Mouse (Mus musculus): ENCODE measurements around the gene Prdm5. TPM values are rescaled to one million over a fixed set of nuclear protein-coding genes. Genes with fewer than 3 reads are reported as not detected.

Gene Prdm5
- polyA plus RNA-seq, 1 experiment: 0.13 TPM

DNA sequence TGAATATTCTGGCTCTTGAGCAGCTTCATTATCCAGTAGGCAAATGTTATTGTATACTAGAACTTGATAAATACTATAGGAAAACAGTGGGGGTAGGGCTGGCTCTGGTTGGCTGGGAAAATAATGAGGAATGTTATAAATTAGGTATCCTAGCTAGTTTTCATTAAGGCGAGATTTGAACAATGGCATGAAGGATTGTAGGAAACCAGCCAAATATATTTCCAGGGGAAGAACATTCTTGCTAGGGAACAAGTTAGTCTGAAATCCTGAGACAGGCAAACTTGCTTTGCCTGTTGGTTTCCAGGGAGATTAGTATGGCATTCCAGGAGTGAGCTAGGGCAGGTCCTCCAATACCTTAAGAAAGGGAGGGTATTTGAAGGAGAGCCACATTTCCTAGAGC, 4.9 kb downstream of the Prdm5 start:
- H3K27me3 ChIP-seq (ENCODE audit: control insufficient read depth, insufficient read depth, low read length): no peaks in the 10 kb centered on the region; the same call in 1 of the 2 replicates
- H3K4me3 ChIP-seq (ENCODE audit: low read depth, low read length): no peak overlapping the region
- TF ChIP-seq POLR2A (IDR thresholded peaks at IDR 0.05; ENCODE audit: low read depth, low read length): no peak
- no peak for TF ChIP-seq CTCF (IDR thresholded peaks at IDR 0.05; ENCODE audit: extremely low read depth, insufficient read length, insufficient replicate concordance, low read depth, low read length)
- H3K27ac ChIP-seq (ENCODE audit: insufficient read depth, low read depth, low read length): no peak overlapping the region
- H3K4me1 ChIP-seq (ENCODE audit: control insufficient read depth, insufficient read depth, insufficient read length, low read length): no peaks in the 10 kb centered on the region; the same call in 1 of the 2 replicates
- 83% methylated on average over 1 of the region's 1 CpGs for WGBS
- H3K36me3 ChIP-seq (ENCODE audit: control insufficient read depth, insufficient read depth, low read length): no peaks in the 10 kb centered on the region

DNA sequence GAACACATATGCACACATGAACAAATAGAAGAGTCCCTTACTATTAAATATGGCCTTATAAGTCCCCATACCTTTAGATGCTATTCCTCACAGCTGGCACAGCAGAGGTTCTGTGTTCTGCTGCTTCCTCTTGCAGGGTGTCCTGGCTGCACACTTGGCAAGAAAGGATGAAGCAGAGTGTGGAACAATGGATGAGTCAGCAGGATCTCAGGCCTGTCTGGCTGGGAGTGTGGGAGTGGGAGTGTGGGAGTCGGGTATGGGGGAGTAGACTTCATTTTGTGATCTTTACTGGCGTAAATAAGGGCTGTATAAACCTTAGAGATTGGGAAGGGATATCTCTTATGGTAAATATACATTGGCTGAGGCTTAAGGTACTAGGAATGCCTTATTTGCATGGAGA, 14.1 kb downstream of the Prdm5 start:
- Histone ChIP-seq H3K36me3 (ENCODE audit: control insufficient read depth, insufficient read depth, low read length) (no peaks in the 10 kb centered on the region), H3K4me3 (ENCODE audit: low read depth, low read length) (no peak overlapping the region), H3K27me3 (ENCODE audit: control insufficient read depth, insufficient read depth, low read length) (no peaks in the 10 kb centered on the region), H3K4me1 (ENCODE audit: control insufficient read depth, insufficient read depth, insufficient read length, low read length) (no peaks in the 10 kb centered on the region), H3K27ac (ENCODE audit: insufficient read depth, low read depth, low read length) (no peak overlapping the region)
- TF ChIP-seq CTCF (IDR thresholded peaks at IDR 0.05; ENCODE audit: extremely low read depth, insufficient read length, insufficient replicate concordance, low read depth, low read length): no peak
- no peak for TF ChIP-seq POLR2A (IDR thresholded peaks at IDR 0.05; ENCODE audit: low read depth, low read length)
- 49% methylated on average over 2 of the region's 2 CpGs for WGBS

DNA sequence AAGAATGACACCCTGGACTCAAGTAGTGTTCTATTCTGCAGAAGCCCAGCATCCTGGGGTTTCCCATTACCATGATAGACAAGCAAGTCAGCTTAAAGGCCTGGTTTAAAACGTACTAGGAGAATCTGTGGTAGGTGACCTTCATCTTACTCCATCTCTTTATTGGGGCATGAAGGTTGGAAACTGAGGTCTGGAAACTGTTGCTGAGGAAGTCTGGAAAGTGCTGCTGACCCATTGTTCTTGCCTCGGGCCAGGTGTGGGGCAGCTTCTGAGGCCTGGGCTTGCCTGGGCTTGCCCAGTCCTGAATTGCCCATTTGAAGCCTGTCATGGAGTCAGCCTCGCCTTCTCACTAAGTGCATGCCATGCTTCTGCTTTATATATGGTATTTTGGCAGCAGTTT, 17.8 kb downstream of the Prdm5 start:
- no peak overlapping the region for H3K27ac ChIP-seq (ENCODE audit: insufficient read depth, low read depth, low read length)
- no peaks in the 10 kb centered on the region for H3K36me3 ChIP-seq (ENCODE audit: control insufficient read depth, insufficient read depth, low read length)
- no peak overlapping the region for H3K4me3 ChIP-seq (ENCODE audit: low read depth, low read length)
- no peak for TF ChIP-seq POLR2A (IDR thresholded peaks at IDR 0.05; ENCODE audit: low read depth, low read length)
- TF ChIP-seq CTCF (IDR thresholded peaks at IDR 0.05; ENCODE audit: extremely low read depth, insufficient read length, insufficient replicate concordance, low read depth, low read length): no peak
- H3K27me3 ChIP-seq (ENCODE audit: control insufficient read depth, insufficient read depth, low read length): no peaks in the 10 kb centered on the region
- whole genome bisulfite sequencing: 76% methylated on average over 3 of the region's 3 CpGs
- H3K4me1 ChIP-seq (ENCODE audit: control insufficient read depth, insufficient read depth, insufficient read length, low read length): no peaks in the 10 kb centered on the region

DNA sequence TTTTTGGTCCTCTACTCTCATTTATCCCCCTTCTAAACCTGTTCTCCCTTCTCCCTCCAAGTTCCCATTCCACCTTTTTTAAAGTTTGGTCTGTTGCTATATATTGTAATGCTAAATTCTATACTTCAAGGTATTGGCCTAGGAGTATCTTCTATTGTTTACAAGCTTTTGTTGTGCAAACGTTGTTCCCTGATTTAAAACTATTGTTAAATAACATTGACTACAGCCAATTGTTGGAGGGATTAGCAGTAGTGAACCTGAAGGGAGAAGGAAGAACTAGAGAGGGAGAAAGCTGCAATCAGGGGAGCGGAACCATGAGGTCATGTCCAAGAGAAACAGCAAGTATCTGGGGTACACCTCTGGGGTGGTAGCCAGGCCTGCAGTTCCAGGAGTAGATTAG, 18.5 kb downstream of the Prdm5 start:
- H3K4me1 ChIP-seq (ENCODE audit: control insufficient read depth, insufficient read depth, insufficient read length, low read length): no peaks in the 10 kb centered on the region
- H3K27ac ChIP-seq (ENCODE audit: insufficient read depth, low read depth, low read length): no peak overlapping the region
- H3K36me3 ChIP-seq (ENCODE audit: control insufficient read depth, insufficient read depth, low read length): no peaks in the 10 kb centered on the region
- WGBS: 70% methylated on average over 2 of the region's 2 CpGs
- TF ChIP-seq POLR2A (IDR thresholded peaks at IDR 0.05; ENCODE audit: low read depth, low read length): no peak
- TF ChIP-seq CTCF (IDR thresholded peaks at IDR 0.05; ENCODE audit: extremely low read depth, insufficient read length, insufficient replicate concordance, low read depth, low read length): no peak
- no peaks in the 10 kb centered on the region for H3K27me3 ChIP-seq (ENCODE audit: control insufficient read depth, insufficient read depth, low read length)
- no peak overlapping the region for H3K4me3 ChIP-seq (ENCODE audit: low read depth, low read length)

DNA sequence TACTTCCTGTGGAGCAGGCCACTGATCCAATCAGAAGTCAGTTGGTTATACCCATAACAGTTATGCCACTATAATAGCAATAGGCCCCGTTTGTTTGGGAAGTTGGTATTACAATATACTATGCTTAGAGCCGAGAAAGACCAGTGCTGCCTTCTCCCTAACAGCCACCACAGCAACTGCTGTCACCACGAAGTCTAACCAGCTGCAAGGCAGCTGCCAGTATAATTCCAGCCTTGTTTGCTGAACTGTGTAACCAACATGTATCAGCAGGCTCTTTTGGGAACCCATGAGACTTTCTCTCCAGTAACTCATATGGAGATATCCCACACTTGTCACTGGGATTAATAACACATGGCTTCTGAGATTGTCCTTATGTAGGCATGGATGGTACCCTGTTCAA, 19.6 kb downstream of the Prdm5 start:
- WGBS: 75% methylated on average over 3 of the region's 3 CpGs
- TF ChIP-seq POLR2A (IDR thresholded peaks at IDR 0.05; ENCODE audit: low read depth, low read length) (no peak), CTCF (IDR thresholded peaks at IDR 0.05; ENCODE audit: extremely low read depth, insufficient read length, insufficient replicate concordance, low read depth, low read length) (no peak)
- Histone ChIP-seq H3K36me3 (ENCODE audit: control insufficient read depth, insufficient read depth, low read length) (no peaks in the 10 kb centered on the region), H3K4me3 (ENCODE audit: low read depth, low read length) (no peak overlapping the region), H3K27me3 (ENCODE audit: control insufficient read depth, insufficient read depth, low read length) (no peaks in the 10 kb centered on the region), H3K27ac (ENCODE audit: insufficient read depth, low read depth, low read length) (no peak overlapping the region), H3K4me1 (ENCODE audit: control insufficient read depth, insufficient read depth, insufficient read length, low read length) (no peaks in the 10 kb centered on the region)

DNA sequence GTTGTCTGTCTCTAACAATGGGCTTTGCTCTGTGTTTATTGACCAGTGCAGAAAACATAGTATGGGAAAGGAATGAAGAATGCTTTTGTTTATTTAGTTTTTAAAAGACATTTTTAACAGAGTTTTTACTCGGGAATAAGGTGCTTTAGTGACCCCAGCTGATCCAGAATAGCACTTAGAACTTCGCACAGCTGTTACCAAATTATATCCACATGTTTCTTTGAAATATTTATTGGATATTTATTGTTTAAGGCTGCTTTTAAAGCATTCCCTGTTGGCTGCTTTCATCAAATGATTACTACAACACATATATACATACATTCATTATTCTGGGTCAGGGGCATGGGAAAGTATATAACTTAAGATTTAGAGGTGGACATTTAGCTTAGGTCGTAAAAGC, 32.9 kb downstream of the Prdm5 start:
- Histone ChIP-seq H3K4me1 (ENCODE audit: control insufficient read depth, insufficient read depth, insufficient read length, low read length) (no peaks in the 10 kb centered on the region), H3K36me3 (ENCODE audit: control insufficient read depth, insufficient read depth, low read length) (no peaks in the 10 kb centered on the region), H3K4me3 (ENCODE audit: low read depth, low read length) (no peak overlapping the region), H3K27ac (ENCODE audit: insufficient read depth, low read depth, low read length) (no peak overlapping the region), H3K27me3 (ENCODE audit: control insufficient read depth, insufficient read depth, low read length) (no peaks in the 10 kb centered on the region)
- WGBS: 63% methylated on average over 3 of the region's 3 CpGs
- TF ChIP-seq CTCF (IDR thresholded peaks at IDR 0.05; ENCODE audit: extremely low read depth, insufficient read length, insufficient replicate concordance, low read depth, low read length) (no peak), POLR2A (IDR thresholded peaks at IDR 0.05; ENCODE audit: low read depth, low read length) (no peak)

DNA sequence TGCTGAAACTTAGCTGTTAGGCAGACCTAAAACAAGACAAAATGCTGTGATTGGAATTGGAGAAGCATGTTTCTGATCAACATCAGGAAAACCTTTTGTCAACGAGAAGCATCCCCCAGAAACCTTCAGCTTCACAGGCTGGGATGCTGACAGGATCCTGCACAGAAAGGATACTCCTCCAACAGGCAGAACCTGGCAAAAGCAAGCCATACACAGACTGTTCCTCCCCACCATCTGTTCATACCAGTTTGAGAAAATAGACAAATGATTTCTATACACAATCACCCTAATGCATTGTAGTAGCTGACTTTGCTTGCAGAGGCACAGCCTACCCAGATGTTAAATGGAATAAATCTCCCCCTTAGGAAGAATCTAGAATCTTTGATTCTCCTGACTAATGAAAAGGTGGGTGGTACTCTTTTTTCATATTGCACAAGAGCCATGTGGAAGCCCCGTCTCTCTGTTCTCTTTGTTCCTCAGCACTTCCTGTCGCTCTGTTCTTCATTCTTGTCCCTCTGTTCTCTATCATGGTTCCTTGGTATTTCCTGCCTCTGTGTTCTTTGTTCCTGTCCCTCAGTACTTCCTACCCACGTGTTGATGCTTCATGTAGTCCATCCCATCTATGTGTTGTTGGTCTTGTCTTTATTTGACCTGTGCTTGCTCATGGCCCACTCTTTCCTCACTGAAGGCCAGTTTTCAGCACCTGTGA, 39.4 kb downstream of the Prdm5 start:
- H3K27ac ChIP-seq (ENCODE audit: insufficient read depth, low read depth, low read length): no peak overlapping the region
- no peak overlapping the region for H3K4me3 ChIP-seq (ENCODE audit: low read depth, low read length)
- TF ChIP-seq POLR2A (IDR thresholded peaks at IDR 0.05; ENCODE audit: low read depth, low read length): no peak
- TF ChIP-seq CTCF (IDR thresholded peaks at IDR 0.05; ENCODE audit: extremely low read depth, insufficient read length, insufficient replicate concordance, low read depth, low read length): no peak
- H3K4me1 ChIP-seq (ENCODE audit: control insufficient read depth, insufficient read depth, insufficient read length, low read length): no peaks in the 10 kb centered on the region
- H3K27me3 ChIP-seq (ENCODE audit: control insufficient read depth, insufficient read depth, low read length): no peaks in the 10 kb centered on the region
- 62% methylated on average over 4 of the region's 4 CpGs for WGBS
- H3K36me3 ChIP-seq (ENCODE audit: control insufficient read depth, insufficient read depth, low read length): no peaks in the 10 kb centered on the region
